Mouse (Mus musculus): ENCODE measurements around the gene Faxc.

The Faxc gene

DNA sequence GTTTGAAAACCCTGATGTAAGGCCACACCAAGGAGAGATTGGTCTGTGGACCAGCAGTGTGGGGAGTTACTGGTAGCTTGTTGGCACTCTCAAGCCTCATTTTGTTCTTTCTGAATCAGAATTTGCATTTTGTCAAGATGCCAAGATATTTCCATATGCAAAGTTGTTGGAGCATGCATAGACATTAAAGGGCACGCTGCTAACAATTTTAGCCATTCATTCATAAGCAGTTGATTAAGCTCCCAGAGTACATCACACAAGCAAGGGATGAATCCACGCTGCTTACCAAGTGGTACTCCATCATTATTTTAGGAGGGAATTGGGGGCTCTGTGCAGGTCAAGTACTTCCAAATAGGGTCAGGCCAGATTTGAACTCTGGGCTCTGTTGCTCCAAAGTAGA lies 98.8 kb downstream of the Faxc start:
- no peak for DNase-seq (ENCODE audit: low read depth)
